In genomic region chr1:146494681-146495331, GRCm38 (mm10) we compare ENCODE assay signal across 7 mouse cellular contexts. TPM values are rescaled to one million over a fixed set of nuclear protein-coding genes. Genes with fewer than 3 reads are reported as not detected.
DNase-seq lines count a peak whose midpoint lies in the region; ATAC-seq and TF ChIP-seq lines count a peak whose summit lies in the region.

Gene Brinp3, plus strand, starts transcription at chr1:146494760.

- peak; percentile 62 for ATAC-seq in midbrain, embryonic 15.5 days (replicated peaks)

- no peak for TF ChIP-seq CTCF in embryonic fibroblast, embryonic 13.5 days (IDR thresholded peaks at IDR 0.05; ENCODE audit: borderline replicate concordance, insufficient read depth, low read length)

- peak within 1 kb of the TSS; percentile 54 for H3K9ac ChIP-seq in midbrain, embryonic 15.5 days

- peak within 1 kb of the TSS; percentile 87 for H3K4me2 ChIP-seq in midbrain, embryonic 15.5 days

- DNase-seq in 3T3-L1 (ENCODE audit: low read depth, low spot score): peak; percentile 17
- DNase-seq in ES-CJ7 (ENCODE audit: low read depth, low spot score): peak; percentile 10
- peak in 1 of 2 experiments; percentile 31 for DNase-seq in layer of hippocampus, adult 8-10 months (ENCODE audit: low spot score in 2 of 2)
- no peak for DNase-seq in urinary bladder, postnatal 4 days (ENCODE audit: low spot score in 2 of 2)
- no peak for DNase-seq in adrenal gland, postnatal 10 days

- no peak within 1 kb of the TSS for H3K27ac ChIP-seq in embryonic fibroblast, embryonic 13.5 days (ENCODE audit: insufficient read depth, low read length)
- peak within 1 kb of the TSS; percentile 76 for H3K27ac ChIP-seq in midbrain, embryonic 15.5 days

- no peaks in the 10 kb centered on the region for H3K4me1 ChIP-seq in embryonic fibroblast, embryonic 13.5 days (ENCODE audit: control insufficient read depth, insufficient read depth, low read length)
- H3K4me1 ChIP-seq in midbrain, embryonic 15.5 days: peaks cover 18% of the 10 kb centered on the region

- no peaks in the 10 kb centered on the region for H3K9me3 ChIP-seq in midbrain, embryonic 15.5 days

- H3K4me3 ChIP-seq in embryonic fibroblast, embryonic 13.5 days (ENCODE audit: insufficient read depth, low read length): peak within 1 kb of the TSS; percentile 13
- H3K4me3 ChIP-seq in midbrain, embryonic 15.5 days: peak within 1 kb of the TSS; percentile 75

- WGBS in midbrain, embryonic 15.5 days: under 1% methylated on average over 19 of the region's 19 CpGs

- TF ChIP-seq POLR2A in embryonic fibroblast, embryonic 13.5 days (IDR thresholded peaks at IDR 0.05; ENCODE audit: low read depth, low read length): no peak

- no peaks in the 10 kb centered on the region for H3K36me3 ChIP-seq in midbrain, embryonic 15.5 days (replicated peaks)

- H3K27me3 ChIP-seq in midbrain, embryonic 15.5 days (replicated peaks): no peaks in the 10 kb centered on the region

RNA-seq across cellular contexts. Expression of gene Brinp3, which starts in this region (rescaled TPM):
- polyA plus RNA-seq in embryonic fibroblast, embryonic 13.5 days (2011; ENCODE audit: insufficient read length, low read depth, missing spikeins): 0.75 and 0.97 TPM in 2 replicates
- 10 to 100 TPM; 19.7 to 21.8 (median 21.0) TPM for total RNA-seq in layer of hippocampus, adult 8-10 months (2022)
- polyA plus RNA-seq in midbrain, embryonic 15.5 days (2015; fragmentation: Nextera tagmentation; extraction: Ambion mirVana): 26.2 and 29.1 TPM in 2 replicates
- total RNA-seq in adrenal gland, postnatal 10 days (2021): under 1 TPM; 0.18 to 0.36 TPM

Comparison
In these comparisons a context has a peak if more than half of its experiments do, and no peak if none do; other contexts are left out.
1. RNA of gene Brinp3 (total RNA-seq): 19.7 to 21.8 TPM in layer of hippocampus, adult 8-10 months; 0.18 to 0.36 TPM in adrenal gland, postnatal 10 days; every median in the first group is over 10 times any median in the second.
2. RNA of gene Brinp3 (polyA plus RNA-seq): 26.2 to 29.1 TPM in midbrain, embryonic 15.5 days; 0.75 to 0.97 TPM in embryonic fibroblast, embryonic 13.5 days; every median in the first group is over 10 times any median in the second.
3. DNase-seq: peak in 3T3-L1 (single experiment) and ES-CJ7 (single experiment); none in urinary bladder, postnatal 4 days (0 of 2) and adrenal gland, postnatal 10 days (single experiment).